Mouse (Mus musculus): ENCODE data around the gene Gm12695. TPM values are rescaled to one million over a fixed set of nuclear protein-coding genes. Genes with fewer than 3 reads are reported as not detected.

Gene Gm12695
- 0.11 and 0.17 TPM in 2 replicates for polyA plus RNA-seq (2015; fragmentation: Nextera tagmentation; extraction: Ambion mirVana)

- no peaks in the 10 kb centered on the region for H3K4me1 ChIP-seq
- H3K4me3 ChIP-seq, result no peak within 1 kb of the TSS
- H3K27ac ChIP-seq, result no peak within 1 kb of the TSS
- no peak for ATAC-seq (ENCODE audit: borderline replicate concordance, extremely low read depth, low FRiP score, low TSS enrichment)
- 79% methylated on average over 3 of the region's 3 CpGs for WGBS
- no peak within 1 kb of the TSS for H3K4me2 ChIP-seq
- no peak within 1 kb of the TSS for H3K9ac ChIP-seq
- no peaks in the 10 kb centered on the region for H3K27me3 ChIP-seq
- H3K36me3 ChIP-seq, result no peaks in the 10 kb centered on the region
- no peaks in the 10 kb centered on the region for H3K9me3 ChIP-seq
Measured at GRCm38 (mm10) chr4:96785086-96785485, at the start of gene Gm12695. TSS of gene Gm12695 (minus strand) at chr4:96785186.

GRCm38 (mm10) chr4:96825540-96826045 lies 40.6 kb upstream of the Gm12695 start:
- ATAC-seq (ENCODE audit: borderline replicate concordance, extremely low read depth, low FRiP score, low TSS enrichment), result no peak
- 71% methylated on average over 4 of the region's 4 CpGs for WGBS
- no peak overlapping the region for H3K4me2 ChIP-seq
- H3K9ac ChIP-seq, result no peak overlapping the region
- H3K27ac ChIP-seq, result no peak overlapping the region
- H3K36me3 ChIP-seq, result no peaks in the 10 kb centered on the region
- H3K27me3 ChIP-seq, result no peaks in the 10 kb centered on the region
- no peak overlapping the region for H3K4me3 ChIP-seq
- H3K4me1 ChIP-seq, result no peaks in the 10 kb centered on the region
- no peaks in the 10 kb centered on the region for H3K9me3 ChIP-seq

DNA sequence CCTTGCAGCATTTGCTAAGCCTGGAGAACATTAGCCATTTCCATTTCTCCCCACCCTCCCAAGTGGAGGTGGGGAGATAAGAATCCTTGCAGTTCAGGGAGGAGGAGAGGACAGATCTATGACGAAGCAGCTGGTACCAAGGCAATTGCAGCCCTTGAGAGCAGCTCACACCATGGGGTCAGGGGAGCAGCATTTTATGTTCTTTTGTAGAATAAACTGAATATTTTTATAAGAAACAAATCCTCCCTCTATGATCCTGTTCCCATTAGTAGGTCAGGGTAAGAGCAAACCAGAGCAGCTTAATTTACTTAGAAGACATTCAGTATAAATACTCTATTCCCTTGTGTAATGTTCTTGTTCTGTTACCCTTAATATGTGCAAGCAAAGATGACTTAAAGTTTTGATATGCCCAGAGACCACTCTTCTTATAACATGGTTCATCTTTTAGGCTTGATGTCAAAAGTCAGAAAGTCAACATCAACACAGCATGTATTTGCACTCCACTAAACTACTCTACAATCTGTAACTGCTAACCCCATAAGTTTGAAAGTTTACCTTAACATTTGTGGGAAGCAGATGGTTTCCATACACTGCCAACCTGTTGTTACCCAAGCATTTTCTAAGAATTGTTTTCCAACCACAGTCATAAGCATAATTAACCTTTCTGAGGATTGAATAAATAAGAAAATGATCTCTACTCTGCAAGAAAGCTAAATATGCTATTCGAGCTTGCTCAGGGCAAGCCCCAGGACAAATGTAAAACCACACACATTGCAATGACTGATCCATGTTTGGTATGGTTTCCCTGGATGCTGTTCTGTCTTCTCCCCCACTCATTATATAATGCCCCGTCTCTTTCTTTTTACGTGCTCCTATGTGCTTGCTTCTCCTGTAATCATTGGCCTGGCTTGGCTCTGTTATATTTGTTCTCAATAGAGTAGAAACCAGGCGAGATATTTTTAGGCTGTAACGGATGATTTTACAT lies 22.1 kb upstream of the Gm12695 start:
- peak; percentile 86 for ATAC-seq (ENCODE audit: borderline replicate concordance, extremely low read depth, low FRiP score, low TSS enrichment)
- 32% methylated on average over 6 of the region's 6 CpGs for WGBS
- no peak overlapping the region for H3K4me3 ChIP-seq
- no peaks in the 10 kb centered on the region for H3K27me3 ChIP-seq
- H3K4me1 ChIP-seq, result no peaks in the 10 kb centered on the region; the same call in 1 of the 2 replicates
- peak overlapping the region; percentile 61 for H3K27ac ChIP-seq
- no peaks in the 10 kb centered on the region for H3K9me3 ChIP-seq
- no peak overlapping the region for H3K4me2 ChIP-seq
- H3K36me3 ChIP-seq, result no peaks in the 10 kb centered on the region
- H3K9ac ChIP-seq, result no peak overlapping the region

DNA sequence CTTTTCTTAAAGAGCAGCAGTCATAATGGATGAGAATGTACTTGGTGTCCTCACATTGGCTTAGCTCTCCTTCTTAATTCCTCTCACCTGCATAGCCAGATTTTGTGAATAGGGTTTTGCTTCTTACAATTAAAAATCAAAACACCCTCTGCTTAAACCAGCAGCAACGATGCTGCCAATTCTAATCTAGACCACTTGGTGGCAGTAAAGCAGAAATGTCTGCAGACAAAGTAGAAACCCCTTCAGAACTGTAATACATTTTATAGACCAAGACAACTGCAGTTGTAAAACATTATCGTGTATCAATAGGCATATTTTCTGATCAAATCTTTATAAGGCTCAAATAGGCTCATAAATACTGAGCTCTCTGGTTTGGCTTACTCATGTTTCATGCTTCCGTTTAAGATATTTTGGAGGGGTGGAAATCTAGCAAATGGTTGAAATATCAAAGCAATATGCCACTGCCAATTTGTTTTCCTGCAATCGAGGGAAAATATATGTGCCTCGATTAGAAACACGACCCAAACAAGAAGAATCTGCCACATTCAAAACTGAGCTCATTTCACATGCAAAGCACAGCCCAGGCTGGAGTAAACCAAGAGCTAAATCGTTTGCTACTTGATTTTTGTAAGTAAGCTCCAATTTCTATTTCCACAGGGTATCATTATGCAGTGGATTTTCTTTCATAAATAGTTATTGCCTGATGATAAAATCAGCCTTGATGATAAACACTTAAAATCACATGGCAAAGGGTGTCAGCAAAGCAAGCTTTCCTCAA lies 14.6 kb upstream of the Gm12695 start:
- H3K27ac ChIP-seq, result no peak overlapping the region
- no peak overlapping the region for H3K4me3 ChIP-seq
- ATAC-seq (ENCODE audit: borderline replicate concordance, extremely low read depth, low FRiP score, low TSS enrichment), result no peak
- H3K36me3 ChIP-seq, result no peaks in the 10 kb centered on the region
- no peak overlapping the region for H3K4me2 ChIP-seq
- no peaks in the 10 kb centered on the region for H3K4me1 ChIP-seq
- H3K9me3 ChIP-seq, result no peaks in the 10 kb centered on the region
- H3K9ac ChIP-seq, result no peak overlapping the region
- WGBS, result 28% methylated on average over 7 of the region's 7 CpGs
- no peaks in the 10 kb centered on the region for H3K27me3 ChIP-seq

DNA sequence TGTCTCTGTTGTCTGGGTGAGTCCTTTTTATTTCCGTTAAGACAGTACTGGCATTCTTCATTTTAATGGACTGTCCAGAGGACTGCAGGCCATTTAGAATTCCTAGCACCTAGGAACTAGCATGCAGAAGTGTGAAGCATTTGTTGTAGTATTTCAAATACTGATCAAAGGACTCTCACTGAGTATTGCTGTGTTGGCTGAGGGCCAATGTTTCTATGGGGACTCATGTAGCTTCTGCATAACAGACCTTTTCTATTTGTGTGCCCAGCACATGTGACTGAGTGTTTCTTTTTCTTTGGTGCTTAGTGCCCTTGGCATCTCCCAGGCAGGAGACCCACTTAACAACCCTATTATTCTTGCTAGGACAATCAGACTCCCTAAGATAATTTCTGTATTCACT lies 12.6 kb upstream of the Gm12695 start:
- no peak for ATAC-seq (ENCODE audit: borderline replicate concordance, extremely low read depth, low FRiP score, low TSS enrichment)
- no peak overlapping the region for H3K4me3 ChIP-seq
- no peak overlapping the region for H3K4me2 ChIP-seq
- no peaks in the 10 kb centered on the region for H3K36me3 ChIP-seq
- no peaks in the 10 kb centered on the region for H3K4me1 ChIP-seq
- H3K9me3 ChIP-seq, result no peaks in the 10 kb centered on the region
- WGBS, result 33% methylated on average over 1 of the region's 1 CpGs
- H3K27me3 ChIP-seq, result no peaks in the 10 kb centered on the region
- H3K9ac ChIP-seq, result no peak overlapping the region
- H3K27ac ChIP-seq, result no peak overlapping the region

GRCm38 (mm10) chr4:96791301-96791700 lies 6.3 kb upstream of the Gm12695 start:
- no peak for ATAC-seq (ENCODE audit: borderline replicate concordance, extremely low read depth, low FRiP score, low TSS enrichment)
- Histone ChIP-seq H3K9ac (no peak overlapping the region), H3K27me3 (no peaks in the 10 kb centered on the region), H3K27ac (no peak overlapping the region), H3K9me3 (no peaks in the 10 kb centered on the region), H3K4me3 (no peak overlapping the region), H3K4me1 (no peaks in the 10 kb centered on the region), H3K4me2 (no peak overlapping the region), H3K36me3 (no peaks in the 10 kb centered on the region)

GRCm38 (mm10) chr4:96789905-96790304 lies 4.9 kb upstream of the Gm12695 start:
- no peaks in the 10 kb centered on the region for H3K36me3 ChIP-seq
- H3K27me3 ChIP-seq, result no peaks in the 10 kb centered on the region
- H3K9me3 ChIP-seq, result no peaks in the 10 kb centered on the region
- no peak overlapping the region for H3K4me2 ChIP-seq
- no peak overlapping the region for H3K27ac ChIP-seq
- no peaks in the 10 kb centered on the region for H3K4me1 ChIP-seq
- no peak for ATAC-seq (ENCODE audit: borderline replicate concordance, extremely low read depth, low FRiP score, low TSS enrichment)
- H3K9ac ChIP-seq, result no peak overlapping the region
- 29% methylated on average over 3 of the region's 3 CpGs for WGBS
- H3K4me3 ChIP-seq, result no peak overlapping the region

DNA sequence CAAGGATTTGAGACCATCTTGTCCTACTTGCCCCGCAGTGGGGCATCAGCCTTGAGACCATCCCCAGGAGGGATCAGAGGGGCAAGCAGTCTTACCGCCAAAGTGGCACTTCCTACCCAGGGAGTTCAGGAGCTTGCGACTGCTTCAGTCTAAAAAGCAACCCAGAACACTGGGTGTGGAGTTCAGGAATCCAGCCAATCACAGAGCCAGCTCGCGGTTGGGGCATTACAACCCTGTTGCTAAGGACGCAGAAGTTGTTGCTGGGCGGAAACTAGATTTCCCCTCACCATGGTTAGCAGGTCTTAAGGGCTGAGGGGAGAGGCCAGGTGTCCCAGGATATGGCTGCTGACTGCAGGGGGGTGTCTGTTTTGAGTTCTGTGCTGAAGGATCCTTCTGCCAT lies 1.6 kb upstream of the Gm12695 start:
- Histone ChIP-seq H3K4me3 (no peak overlapping the region), H3K9ac (no peak overlapping the region), H3K27ac (no peak overlapping the region), H3K9me3 (no peaks in the 10 kb centered on the region), H3K4me1 (no peaks in the 10 kb centered on the region), H3K36me3 (no peaks in the 10 kb centered on the region), H3K27me3 (no peaks in the 10 kb centered on the region), H3K4me2 (no peak overlapping the region)
- ATAC-seq (ENCODE audit: borderline replicate concordance, extremely low read depth, low FRiP score, low TSS enrichment), result 0 out of 2 replicates have a peak, but pooled peaks have one; percentile 11
- WGBS, result 24% methylated on average over 7 of the region's 7 CpGs

DNA sequence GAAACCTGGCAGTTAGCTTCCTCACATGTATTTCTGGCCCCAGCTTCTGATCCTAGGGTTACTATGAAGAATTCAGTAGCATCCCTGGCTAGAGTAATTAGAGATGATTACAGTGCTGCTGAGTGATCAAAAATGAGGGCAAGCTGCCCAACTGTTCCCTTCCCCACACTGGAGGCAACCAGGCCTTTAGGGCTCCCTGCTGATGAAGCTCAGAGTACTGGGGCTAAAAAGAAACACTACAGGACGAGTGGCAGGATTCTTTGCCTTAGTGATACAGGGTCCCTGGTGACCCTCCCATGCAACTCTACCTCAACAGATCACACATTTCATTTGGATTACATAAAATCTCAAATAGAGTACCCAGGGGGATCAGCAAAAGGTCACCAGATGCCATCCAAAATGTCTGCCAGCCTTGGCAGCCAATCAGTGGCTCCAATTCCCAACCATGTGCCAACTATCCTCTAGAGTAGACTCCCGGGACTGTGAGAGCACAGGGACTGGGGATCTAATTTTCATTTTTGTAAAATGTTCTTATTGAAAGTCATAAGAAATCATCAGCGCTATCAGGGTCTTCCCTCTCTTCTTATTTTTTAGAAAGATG lies 11.9 kb downstream of the Gm12695 start:
- Histone ChIP-seq H3K27me3 (no peaks in the 10 kb centered on the region), H3K9ac (no peak overlapping the region), H3K27ac (no peak overlapping the region), H3K36me3 (no peaks in the 10 kb centered on the region), H3K9me3 (no peaks in the 10 kb centered on the region), H3K4me1 (no peaks in the 10 kb centered on the region), H3K4me2 (no peak overlapping the region), H3K4me3 (no peak overlapping the region)
- 74% methylated on average over 3 of the region's 3 CpGs for WGBS
- no peak for ATAC-seq (ENCODE audit: borderline replicate concordance, extremely low read depth, low FRiP score, low TSS enrichment)

DNA sequence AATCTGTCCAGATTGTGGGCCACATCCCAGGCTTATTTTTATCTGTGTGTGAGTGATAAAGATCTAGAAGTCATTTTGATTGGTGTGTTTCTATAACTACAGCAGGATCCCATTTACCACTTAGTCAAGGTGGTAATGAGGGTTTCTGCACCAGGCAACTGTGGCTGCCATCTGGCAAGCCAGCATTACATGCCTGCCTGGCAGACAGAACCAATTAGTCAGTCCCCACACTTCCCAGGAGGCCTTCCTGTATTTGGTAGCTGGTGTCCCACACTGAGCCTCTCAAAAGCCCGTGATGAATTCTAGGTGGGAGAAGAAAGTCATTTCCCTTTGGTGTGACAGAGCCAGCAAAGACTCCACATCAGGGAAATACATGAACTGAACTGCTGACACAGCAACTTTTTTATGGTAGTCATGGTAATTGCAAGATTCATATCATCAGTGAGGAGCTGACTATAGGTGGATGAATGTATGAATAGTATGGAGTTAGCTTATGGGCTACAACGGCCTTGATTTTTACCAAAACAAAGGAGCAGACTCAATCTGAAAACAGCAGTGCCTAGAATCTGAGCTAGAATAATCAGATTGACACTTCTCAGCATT lies 18.5 kb downstream of the Gm12695 start:
- H3K27me3 ChIP-seq, result no peaks in the 10 kb centered on the region
- no peak for ATAC-seq (ENCODE audit: borderline replicate concordance, extremely low read depth, low FRiP score, low TSS enrichment)
- H3K4me2 ChIP-seq, result no peak overlapping the region
- no peak overlapping the region for H3K4me3 ChIP-seq
- no peaks in the 10 kb centered on the region for H3K4me1 ChIP-seq
- H3K9me3 ChIP-seq, result no peaks in the 10 kb centered on the region
- H3K36me3 ChIP-seq, result no peaks in the 10 kb centered on the region
- H3K27ac ChIP-seq, result no peak overlapping the region
- H3K9ac ChIP-seq, result no peak overlapping the region
- 50% methylated on average over 2 of the region's 2 CpGs for whole genome bisulfite sequencing

DNA sequence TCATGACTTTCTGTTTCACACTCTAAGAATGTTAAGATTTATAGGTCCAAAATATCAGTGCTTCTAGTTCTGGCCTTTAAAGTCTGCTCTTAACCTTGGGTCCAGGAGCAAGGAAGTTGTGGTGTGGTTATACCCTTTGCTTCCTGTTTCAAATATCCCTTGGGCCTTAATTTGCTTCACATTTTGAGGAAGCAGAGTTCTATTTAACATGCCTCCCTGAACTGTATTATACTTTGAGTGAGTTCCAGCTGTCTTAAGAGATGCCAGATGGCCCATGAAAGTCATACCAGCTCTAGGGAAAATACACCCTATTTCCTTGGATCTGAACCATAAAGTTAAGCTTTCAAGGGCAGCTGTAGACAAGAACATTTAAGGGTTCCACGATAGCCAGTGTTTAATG lies 33.0 kb downstream of the Gm12695 start:
- H3K9ac ChIP-seq, result no peak overlapping the region
- no peaks in the 10 kb centered on the region for H3K36me3 ChIP-seq
- no peak overlapping the region for H3K4me2 ChIP-seq
- no peak overlapping the region for H3K4me3 ChIP-seq
- no peak overlapping the region for H3K27ac ChIP-seq
- no peak for ATAC-seq (ENCODE audit: borderline replicate concordance, extremely low read depth, low FRiP score, low TSS enrichment)
- H3K4me1 ChIP-seq, result no peaks in the 10 kb centered on the region
- H3K27me3 ChIP-seq, result no peaks in the 10 kb centered on the region
- no peaks in the 10 kb centered on the region for H3K9me3 ChIP-seq
- WGBS, result 74% methylated on average over 1 of the region's 1 CpGs
